Mouse (Mus musculus): ENCODE data around the gene Pisd.
"Not testable (repeated sequence)": the region's sequence is repeated elsewhere in the genome, so short reads cannot be mapped to it uniquely, and the experiment has no call there.

Gene Pisd

GRCm38 (mm10) chr5:32745705-32746655 lies 39.5 kb downstream of the Pisd start:
- DNase-seq = peak; percentile 26 to 47

- peak; percentile 75 to 83 for DNase-seq
Observed at GRCm38 (mm10) chr5:32742149-32742548, 43.3 kb downstream of the Pisd start.

- DNase-seq = not testable (repeated sequence)
Observed at GRCm38 (mm10) chr5:32741377-32741776, 44.1 kb downstream of the Pisd start.

- not testable (repeated sequence) for DNase-seq
Observed at GRCm38 (mm10) chr5:32740850-32741249, 44.6 kb downstream of the Pisd start.

- DNase-seq = no peak
Observed at GRCm38 (mm10) chr5:32740138-32740537, 45.3 kb downstream of the Pisd start.

- not testable (repeated sequence) for DNase-seq
Observed at GRCm38 (mm10) chr5:32736770-32737169, 48.7 kb downstream of the Pisd start.

- DNase-seq = peak; percentile 41 to 46
Observed at GRCm38 (mm10) chr5:32735779-32736178, 49.7 kb downstream of the Pisd start.

- not testable (repeated sequence) for DNase-seq
Observed at GRCm38 (mm10) chr5:32733892-32734291, 51.6 kb downstream of the Pisd start.

GRCm38 (mm10) chr5:32728851-32729250 lies 56.6 kb downstream of the Pisd start:
- DNase-seq = no peak

- DNase-seq = no peak
Observed at GRCm38 (mm10) chr5:32728300-32728699, 57.1 kb downstream of the Pisd start.

- not testable (repeated sequence) for DNase-seq
Observed at GRCm38 (mm10) chr5:32725397-32725796, 60.0 kb downstream of the Pisd start.

- DNase-seq = no peak
Observed at GRCm38 (mm10) chr5:32723981-32724380, 61.5 kb downstream of the Pisd start.

GRCm38 (mm10) chr5:32722711-32723110 lies 62.7 kb downstream of the Pisd start:
- DNase-seq = not testable (repeated sequence)

- DNase-seq = no peak
Observed at GRCm38 (mm10) chr5:32722263-32722662, 63.2 kb downstream of the Pisd start.

- DNase-seq = no peak
Observed at GRCm38 (mm10) chr5:32721316-32721715, 64.1 kb downstream of the Pisd start.

GRCm38 (mm10) chr5:32720416-32720815 lies 65.0 kb downstream of the Pisd start:
- DNase-seq = no peak

GRCm38 (mm10) chr5:32718916-32719315 lies 66.5 kb downstream of the Pisd start:
- no peak for DNase-seq

GRCm38 (mm10) chr5:32717726-32718125 lies 67.7 kb downstream of the Pisd start:
- DNase-seq = no peak

GRCm38 (mm10) chr5:32713703-32714467 lies 71.6 kb downstream of the Pisd start:
- DNase-seq = peak; percentile 91 to 93

- no peak for DNase-seq
Observed at GRCm38 (mm10) chr5:32713042-32713702, 72.3 kb downstream of the Pisd start.

- DNase-seq = no peak
Observed at GRCm38 (mm10) chr5:32712221-32713041, 73.0 kb downstream of the Pisd start.

GRCm38 (mm10) chr5:32711485-32711884 lies 74.0 kb downstream of the Pisd start:
- no peak for DNase-seq

Data from cerebellum, adult 18-20 months (tissue).